Mouse (Mus musculus): ENCODE measurements at regions not wholly inside any gene's neighbourhood (a gene's known extent, or its start where the extent isn't known, plus 50 kb on each side); places are given as distances from the start of the nearest gene placed in this dataset.

GRCm38 (mm10) chr7:37908618-37909130 lies 114.7 kb downstream of the Uri1 start:
- no peak for DNase-seq

GRCm38 (mm10) chr7:37893885-37894284 lies 120.4 kb upstream of the Zfp536 start:
- DNase-seq, result peak; percentile 32

GRCm38 (mm10) chr7:37874382-37874781 lies 100.9 kb upstream of the Zfp536 start:
- DNase-seq, result no peak

- DNase-seq, result no peak
Measured at GRCm38 (mm10) chr7:37870956-37871355, 97.5 kb upstream of the Zfp536 start.

- no peak for DNase-seq
Measured at GRCm38 (mm10) chr7:37866468-37866867, 93.0 kb upstream of the Zfp536 start.

- no peak for DNase-seq
Measured at GRCm38 (mm10) chr7:37851471-37851870, 78.0 kb upstream of the Zfp536 start.

- DNase-seq, result peak; percentile 50
Measured at GRCm38 (mm10) chr7:37845201-37845600, 71.8 kb upstream of the Zfp536 start.

GRCm38 (mm10) chr7:37842000-37842513 lies 68.6 kb upstream of the Zfp536 start:
- DNase-seq, result peak; percentile 37

GRCm38 (mm10) chr7:37841549-37841948 lies 68.1 kb upstream of the Zfp536 start:
- no peak for DNase-seq

GRCm38 (mm10) chr7:37837883-37838282 lies 64.4 kb upstream of the Zfp536 start:
- no peak for DNase-seq

- no peak for DNase-seq
Measured at GRCm38 (mm10) chr7:37837372-37837771, 63.9 kb upstream of the Zfp536 start.

GRCm38 (mm10) chr7:37833420-37833819 lies 60.0 kb upstream of the Zfp536 start:
- DNase-seq, result no peak

- no peak for DNase-seq
Measured at GRCm38 (mm10) chr7:37832322-37832721, 58.9 kb upstream of the Zfp536 start.

- DNase-seq, result no peak
Measured at GRCm38 (mm10) chr7:37825766-37826165, 52.3 kb upstream of the Zfp536 start.

All from kidney, postnatal 10 days (tissue).